Mouse (Mus musculus): Measurements from ENCODE around the gene Olfr1177-ps. TPM values are rescaled to one million over a fixed set of nuclear protein-coding genes. Genes with fewer than 3 reads are reported as not detected.

Olfr1177-ps gene
- not detected in 2 replicates for polyA plus RNA-seq (2012; rRNA removed)

DNA sequence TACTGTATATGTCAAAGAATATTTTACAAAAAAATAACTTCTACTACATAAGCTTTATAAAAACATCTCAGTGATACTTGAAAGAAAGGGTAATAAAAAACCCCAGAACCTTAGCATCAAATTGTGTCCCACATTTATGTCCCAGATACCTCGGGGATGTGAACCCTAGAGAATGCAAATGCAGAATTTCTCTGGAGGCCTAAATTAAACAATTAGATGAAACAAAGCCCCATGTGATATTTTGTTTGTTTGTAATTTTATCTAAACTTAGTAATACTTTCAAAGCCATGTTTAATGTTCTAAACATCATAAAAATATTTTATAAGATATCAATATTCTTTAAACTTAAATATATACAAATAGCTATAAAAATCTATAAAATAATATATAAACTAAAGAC lies at the start of gene Olfr1177-ps:
Gene Olfr1177-ps (minus strand): TSS at position 101 of the 400 bp plus-strand sequence.
- Histone ChIP-seq H3K4me1 (ENCODE audit: control insufficient read depth, insufficient read depth, low read length) (no peaks in the 10 kb centered on the region), H3K4me3 (replicated peaks; ENCODE audit: extremely low read depth, low read depth, low read length) (no peak within 1 kb of the TSS)
- 75% methylated on average over 1 of the region's 1 CpGs for WGBS
- TF ChIP-seq CTCF (IDR thresholded peaks at IDR 0.05; ENCODE audit: insufficient read depth, low read length), result no peak
- no peak for TF ChIP-seq POLR2A (IDR thresholded peaks at IDR 0.05; ENCODE audit: borderline replicate concordance, extremely low read depth, low read depth, low read length)
- DNase-seq, result no peak

DNA sequence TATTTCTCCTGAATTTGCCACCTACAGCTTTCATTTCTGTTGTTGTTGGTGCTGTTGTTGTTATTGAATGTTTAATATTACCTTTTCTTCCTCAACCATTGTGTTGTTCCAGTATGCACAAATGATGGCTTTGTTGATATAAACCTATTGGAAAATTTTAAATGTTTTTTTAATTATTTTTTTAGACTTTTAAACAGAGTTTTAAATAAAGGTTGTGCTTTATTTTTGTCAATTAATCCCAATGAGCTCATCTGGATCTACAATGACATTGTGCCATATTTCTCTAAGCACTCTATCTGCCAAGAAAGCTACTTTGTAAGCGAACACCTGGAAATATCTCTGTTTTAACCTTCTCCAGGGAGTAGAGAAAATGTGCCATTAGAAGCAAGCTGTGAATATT lies 40.5 kb upstream of the Olfr1177-ps start, which contains the start of gene Olfr1178:
Gene Olfr1178 (plus strand): TSS at position 301 of the 400 bp plus-strand sequence.
- WGBS, result 78% methylated on average over 1 of the region's 1 CpGs
- TF ChIP-seq POLR2A (IDR thresholded peaks at IDR 0.05; ENCODE audit: borderline replicate concordance, extremely low read depth, low read depth, low read length) (no peak), CTCF (IDR thresholded peaks at IDR 0.05; ENCODE audit: insufficient read depth, low read length) (no peak)
- H3K4me1 ChIP-seq (ENCODE audit: control insufficient read depth, insufficient read depth, low read length), result no peaks in the 10 kb centered on the region
- H3K4me3 ChIP-seq (replicated peaks; ENCODE audit: extremely low read depth, low read depth, low read length), result no peak within 1 kb of the TSS
- DNase-seq, result no peak

DNA sequence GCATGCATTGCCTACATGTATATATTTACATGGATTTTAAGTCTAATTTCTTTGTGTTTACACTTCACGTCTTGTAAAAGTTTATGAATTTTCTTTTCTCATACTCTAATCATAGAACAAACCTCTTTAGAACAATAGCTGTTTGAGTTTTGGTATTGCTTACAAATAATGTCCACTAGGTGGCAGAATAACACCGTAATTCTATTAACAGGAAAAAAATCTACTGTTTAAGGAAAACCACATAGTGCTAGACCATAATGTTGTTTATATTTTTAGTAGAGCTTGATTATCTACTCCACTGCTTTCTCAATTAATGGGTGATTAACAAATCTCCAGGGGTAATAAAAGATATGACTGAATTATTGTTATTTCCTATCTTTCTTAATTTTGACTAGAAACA lies 10.0 kb upstream of the Olfr1177-ps start:
- Histone ChIP-seq H3K4me3 (replicated peaks; ENCODE audit: extremely low read depth, low read depth, low read length) (no peak overlapping the region), H3K4me1 (ENCODE audit: control insufficient read depth, insufficient read depth, low read length) (no peaks in the 10 kb centered on the region)
- TF ChIP-seq POLR2A (IDR thresholded peaks at IDR 0.05; ENCODE audit: borderline replicate concordance, extremely low read depth, low read depth, low read length) (no peak), CTCF (IDR thresholded peaks at IDR 0.05; ENCODE audit: insufficient read depth, low read length) (no peak)
- DNase-seq, result no peak
- WGBS, result 2% methylated on average over 2 of the region's 2 CpGs

DNA sequence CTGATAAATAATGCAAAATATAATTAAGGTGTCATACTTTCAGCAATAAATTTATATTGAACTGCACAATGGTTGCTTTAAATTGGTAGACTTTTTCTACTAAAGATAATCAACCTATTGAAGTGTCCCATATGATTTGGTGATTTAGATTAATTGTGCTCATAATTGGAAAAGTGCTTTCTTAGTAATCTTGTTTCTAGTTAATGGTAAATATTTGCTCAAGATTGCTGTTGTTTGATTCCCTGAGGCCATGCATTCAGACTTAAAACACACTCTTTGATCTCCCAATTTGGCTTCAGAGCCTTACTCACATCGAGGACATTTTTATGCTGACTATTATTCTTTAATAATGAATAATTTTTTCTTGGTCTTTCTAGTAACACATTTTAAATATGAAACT lies 9.9 kb downstream of the Olfr1177-ps start, which contains the start of gene Olfr1176:
Gene Olfr1176 (plus strand): TSS at position 301 of the 400 bp plus-strand sequence.
- no peak for DNase-seq
- H3K4me1 ChIP-seq (ENCODE audit: control insufficient read depth, insufficient read depth, low read length), result no peaks in the 10 kb centered on the region
- H3K4me3 ChIP-seq (replicated peaks; ENCODE audit: extremely low read depth, low read depth, low read length), result no peak within 1 kb of the TSS
- WGBS, result 45% methylated on average over 1 of the region's 1 CpGs
- TF ChIP-seq POLR2A (IDR thresholded peaks at IDR 0.05; ENCODE audit: borderline replicate concordance, extremely low read depth, low read depth, low read length) (no peak), CTCF (IDR thresholded peaks at IDR 0.05; ENCODE audit: insufficient read depth, low read length) (no peak)

DNA sequence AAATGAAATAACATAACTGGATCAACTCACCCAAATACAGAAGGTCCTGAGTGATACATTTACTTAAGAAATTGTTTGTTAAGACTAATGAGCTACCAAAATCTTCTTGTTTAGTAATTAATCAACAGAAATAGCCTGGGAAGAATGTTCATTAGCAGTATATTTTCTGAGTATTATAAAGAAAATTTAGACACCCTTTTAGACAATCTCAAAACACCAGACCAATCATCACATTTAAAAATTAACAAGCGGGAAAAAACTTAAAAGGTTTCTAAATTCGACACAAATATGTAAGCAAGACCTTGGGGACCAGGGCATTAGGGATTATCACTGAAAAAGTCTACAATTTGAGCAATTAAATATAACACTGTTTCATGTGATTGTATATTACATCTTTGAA lies 19.2 kb downstream of the Olfr1177-ps start, which contains the start of gene Olfr1175-ps:
Gene Olfr1175-ps (minus strand): TSS at position 101 of the 400 bp plus-strand sequence.
- WGBS, result 82% methylated on average over 2 of the region's 2 CpGs
- no peak for DNase-seq
- TF ChIP-seq CTCF (IDR thresholded peaks at IDR 0.05; ENCODE audit: insufficient read depth, low read length) (no peak), POLR2A (IDR thresholded peaks at IDR 0.05; ENCODE audit: borderline replicate concordance, extremely low read depth, low read depth, low read length) (no peak)
- Histone ChIP-seq H3K4me1 (ENCODE audit: control insufficient read depth, insufficient read depth, low read length) (no peaks in the 10 kb centered on the region), H3K4me3 (replicated peaks; ENCODE audit: extremely low read depth, low read depth, low read length) (no peak within 1 kb of the TSS)

DNA sequence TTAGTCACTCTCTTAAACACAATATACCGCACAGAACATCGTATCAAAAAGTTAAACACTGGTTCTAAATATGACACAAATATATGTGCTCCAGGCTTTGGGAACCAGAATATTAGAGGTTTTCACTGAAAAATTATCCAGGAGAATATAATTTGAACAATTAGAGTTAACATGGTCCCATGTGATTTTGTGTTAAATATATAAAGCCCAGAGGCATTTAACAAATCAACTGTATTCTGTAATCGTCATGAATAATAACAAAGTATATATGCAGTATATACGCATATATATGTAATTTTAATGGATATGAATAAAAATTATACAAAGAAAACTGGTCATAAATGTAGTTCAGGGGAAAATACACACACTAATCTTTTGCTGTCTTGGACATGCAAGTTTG lies 31.3 kb downstream of the Olfr1177-ps start, which contains the start of gene Olfr1174-ps:
Gene Olfr1174-ps (minus strand): TSS at position 101 of the 400 bp plus-strand sequence.
- H3K4me3 ChIP-seq (replicated peaks; ENCODE audit: extremely low read depth, low read depth, low read length), result no peak within 1 kb of the TSS
- no peak for DNase-seq
- WGBS, result 87% methylated on average over 4 of the region's 4 CpGs
- H3K4me1 ChIP-seq (ENCODE audit: control insufficient read depth, insufficient read depth, low read length), result no peaks in the 10 kb centered on the region
- TF ChIP-seq POLR2A (IDR thresholded peaks at IDR 0.05; ENCODE audit: borderline replicate concordance, extremely low read depth, low read depth, low read length), result no peak
- no peak for TF ChIP-seq CTCF (IDR thresholded peaks at IDR 0.05; ENCODE audit: insufficient read depth, low read length)

Other genes with a start within 250 kb of the Olfr1177-ps start
- not detected in 2 replicates for gene Olfr1166, start 218.2 kb downstream of the Olfr1177-ps start, polyA plus RNA-seq (2012; rRNA removed)
- gene Olfr1167, start 191.3 kb downstream of the Olfr1177-ps start, polyA plus RNA-seq (2012; rRNA removed), result not detected in 2 replicates
- gene Olfr1168, start 164.6 kb downstream of the Olfr1177-ps start, polyA plus RNA-seq (2012; rRNA removed), result not detected in 2 replicates
- gene Olfr1170, start 118.2 kb downstream of the Olfr1177-ps start, polyA plus RNA-seq (2012; rRNA removed), result not detected in 2 replicates
- not detected in 2 replicates for gene Olfr1173, start 66.6 kb downstream of the Olfr1177-ps start, polyA plus RNA-seq (2012; rRNA removed)
- gene Olfr1174-ps, start 31.4 kb downstream of the Olfr1177-ps start, polyA plus RNA-seq (2012; rRNA removed), result not detected in 2 replicates
- gene Olfr1175-ps, start 19.3 kb downstream of the Olfr1177-ps start, polyA plus RNA-seq (2012; rRNA removed), result not detected in 2 replicates
- gene Olfr1176, start 9.8 kb downstream of the Olfr1177-ps start, polyA plus RNA-seq (2012; rRNA removed), result not detected in 2 replicates
- gene Olfr1178, start 40.6 kb upstream of the Olfr1177-ps start, polyA plus RNA-seq (2012; rRNA removed), result not detected in 2 replicates
- gene Olfr1179, start 60.0 kb upstream of the Olfr1177-ps start, polyA plus RNA-seq (2012; rRNA removed), result not detected in 2 replicates
- gene Olfr1180, start 72.7 kb upstream of the Olfr1177-ps start, polyA plus RNA-seq (2012; rRNA removed), result not detected in 2 replicates
- not detected in 2 replicates for gene Olfr1181, start 79.7 kb upstream of the Olfr1177-ps start, polyA plus RNA-seq (2012; rRNA removed)
- not detected in 2 replicates for gene Gm13757, start 102.6 kb upstream of the Olfr1177-ps start, polyA plus RNA-seq (2012; rRNA removed)
- gene Olfr1183, start 108.4 kb upstream of the Olfr1177-ps start, polyA plus RNA-seq (2012; rRNA removed), result not detected in 2 replicates
- not detected in 2 replicates for gene Olfr1184, start 137.1 kb upstream of the Olfr1177-ps start, polyA plus RNA-seq (2012; rRNA removed)
- not detected in 2 replicates for gene Olfr1185-ps1, start 146.8 kb upstream of the Olfr1177-ps start, polyA plus RNA-seq (2012; rRNA removed)
- not detected in 2 replicates for gene Olfr1186, start 172.1 kb upstream of the Olfr1177-ps start, polyA plus RNA-seq (2012; rRNA removed)
- gene Olfr1188, start 210.4 kb upstream of the Olfr1177-ps start, polyA plus RNA-seq (2012; rRNA removed), result not detected in 2 replicates
- gene Olfr1189, start 240.0 kb upstream of the Olfr1177-ps start, polyA plus RNA-seq (2012; rRNA removed), result not detected in 2 replicates